Mouse (Mus musculus) kidney, adult 10 weeks (tissue): ENCODE results near the gene Olfr1048. TPM values are rescaled to one million over a fixed set of nuclear protein-coding genes. Genes with fewer than 3 reads are reported as not detected.

Source experiments
- polyA plus RNA-seq: library from polyadenylated mRNA; stranded (reverse); fragments of 350-450 nt; fragmentation: Illumina TruSeq; extraction: RNeasy Lipid Tissue Mini Kit (QIAGEN cat#74804); gene quantifications from one replicate; pipeline ENCODE4 v1.2.3, GENCODE M21; 2014; ENCODE audit warnings: low read depth, low replicate concordance

Olfr1048 gene
- polyA plus RNA-seq: not detected

GRCm38 (mm10) chr2:86240189-86240588 is at the start of gene Olfr1048:
TSS of gene Olfr1048 (minus strand) at chr2:86240289.

GRCm38 (mm10) chr2:86278988-86279387 is 38.9 kb upstream of the Olfr1048 start, which contains the start of gene Olfr1051:
TSS of gene Olfr1051 (minus strand) at chr2:86279088.

GRCm38 (mm10) chr2:86258228-86258627 is 18.1 kb upstream of the Olfr1048 start, which contains the start of gene Olfr1049:
TSS of gene Olfr1049 (minus strand) at chr2:86258328.

GRCm38 (mm10) chr2:86231301-86231700 is 8.8 kb downstream of the Olfr1048 start, which contains the start of gene Olfr1047:
TSS of gene Olfr1047 (minus strand) at chr2:86231401.

GRCm38 (mm10) chr2:86219214-86219613 is 20.9 kb downstream of the Olfr1048 start, which contains the start of gene Olfr1046:
TSS of gene Olfr1046 (minus strand) at chr2:86219314.

GRCm38 (mm10) chr2:86202909-86203308 is 37.2 kb downstream of the Olfr1048 start, which contains the start of gene Olfr1045:
TSS of gene Olfr1045 (minus strand) at chr2:86203009.

GRCm38 (mm10) chr2:86185583-86185982 is 54.5 kb downstream of the Olfr1048 start, which contains the start of gene Olfr52:
TSS of gene Olfr52 (minus strand) at chr2:86185683.

Other genes with a start within 250 kb of the Olfr1048 start
- gene Olfr1031, start 250.0 kb downstream of the Olfr1048 start, polyA plus RNA-seq: not detected
- not detected for gene Olfr1032, start 234.7 kb downstream of the Olfr1048 start, polyA plus RNA-seq
- gene Olfr1033, start 219.7 kb downstream of the Olfr1048 start, polyA plus RNA-seq: 4.3 TPM
- 0.69 TPM for gene Olfr1034, start 194.4 kb downstream of the Olfr1048 start, polyA plus RNA-seq
- gene Olfr1036, start 166.3 kb downstream of the Olfr1048 start, polyA plus RNA-seq: not detected
- gene Olfr1037, start 152.9 kb downstream of the Olfr1048 start, polyA plus RNA-seq: not detected
- gene Olfr1039, start 104.4 kb downstream of the Olfr1048 start, polyA plus RNA-seq: not detected
- not detected for gene Olfr1040, start 93.6 kb downstream of the Olfr1048 start, polyA plus RNA-seq
- gene Olfr1042, start 78.5 kb downstream of the Olfr1048 start, polyA plus RNA-seq: not detected
- not detected for gene Olfr1043, start 72.8 kb downstream of the Olfr1048 start, polyA plus RNA-seq
- gene Olfr1044, start 62.5 kb downstream of the Olfr1048 start, polyA plus RNA-seq: not detected
- not detected for gene Olfr52, start 54.6 kb downstream of the Olfr1048 start, polyA plus RNA-seq
- gene Olfr1045, start 37.3 kb downstream of the Olfr1048 start, polyA plus RNA-seq: not detected
- gene Olfr1046, start 21.0 kb downstream of the Olfr1048 start, polyA plus RNA-seq: not detected
- not detected for gene Olfr1047, start 8.9 kb downstream of the Olfr1048 start, polyA plus RNA-seq
- not detected for gene Olfr1049, start 18.0 kb upstream of the Olfr1048 start, polyA plus RNA-seq
- gene Olfr1051, start 38.8 kb upstream of the Olfr1048 start, polyA plus RNA-seq: not detected
- not detected for gene Olfr1052, start 52.2 kb upstream of the Olfr1048 start, polyA plus RNA-seq
- not detected for gene Olfr1053, start 75.0 kb upstream of the Olfr1048 start, polyA plus RNA-seq
- gene Olfr1054, start 95.1 kb upstream of the Olfr1048 start, polyA plus RNA-seq: not detected
- gene Olfr1055, start 110.0 kb upstream of the Olfr1048 start, polyA plus RNA-seq: not detected
- not detected for gene Olfr1056, start 122.2 kb upstream of the Olfr1048 start, polyA plus RNA-seq
- gene Olfr1057, start 138.1 kb upstream of the Olfr1048 start, polyA plus RNA-seq: not detected
- gene Olfr1058, start 148.3 kb upstream of the Olfr1048 start, polyA plus RNA-seq: not detected
- gene Olfr1061, start 173.8 kb upstream of the Olfr1048 start, polyA plus RNA-seq: not detected
- gene Olfr1062, start 186.5 kb upstream of the Olfr1048 start, polyA plus RNA-seq: not detected
- not detected for gene Olfr1065, start 210.3 kb upstream of the Olfr1048 start, polyA plus RNA-seq
- gene Olfr1066, start 216.0 kb upstream of the Olfr1048 start, polyA plus RNA-seq: not detected
- not detected for gene Olfr228, start 247.1 kb upstream of the Olfr1048 start, polyA plus RNA-seq